Mouse (Mus musculus) limb, embryonic 12.5 days (tissue): Measurements from ENCODE around the gene Slc12a9. TPM values are rescaled to one million over a fixed set of nuclear protein-coding genes. Genes with fewer than 3 reads are reported as not detected.

Experiments
- ATAC-seq: fragments of 200-750 bp; cut with Nextera tagmentation; 2 replicates; pipeline ENCODE4 v1.8.0; 2017; ENCODE audit warnings: low read depth, moderate TSS enrichment; ENCODE audit not compliant: insufficient number of reproducible peaks, insufficient read depth, low FRiP score, low TSS enrichment
- H3K27ac ChIP-seq: fragments of 300-500 bp; sonication (generic); 2 replicates; pipeline ENCODE4 v1.5.1; 2016; ENCODE audit warnings: mild to moderate bottlenecking, moderate library complexity
- H3K27me3 ChIP-seq: fragments of 300-500 bp; sonication (generic); 2 replicates; pipeline ENCODE4 v1.6.1; 2016; ENCODE audit warnings: mild to moderate bottlenecking, moderate library complexity
- H3K36me3 ChIP-seq: fragments of 300-500 bp; sonication (generic); 2 replicates; pipeline ENCODE4 v1.6.1; 2016; ENCODE audit warnings: mild to moderate bottlenecking, moderate library complexity
- H3K4me1 ChIP-seq: fragments of 300-500 bp; sonication (generic); replicated peaks from 2 replicates; pipeline ENCODE4 v1.6.1; 2016
- H3K4me2 ChIP-seq: fragments of 300-500 bp; sonication (generic); 2 replicates; pipeline ENCODE4 v1.6.1; 2016; ENCODE audit warnings: mild to moderate bottlenecking, moderate library complexity
- H3K4me3 ChIP-seq: fragments of 300-500 bp; sonication (generic); replicated peaks from 2 replicates; pipeline ENCODE4 v1.5.1; 2016; ENCODE audit warnings: mild to moderate bottlenecking
- H3K9ac ChIP-seq: fragments of 300-500 bp; sonication (generic); replicated peaks from 2 replicates; pipeline ENCODE4 v1.6.1; 2016; ENCODE audit warnings: mild to moderate bottlenecking, moderate library complexity
- H3K9me3 ChIP-seq: fragments of 300-500 bp; sonication (generic); 2 replicates; pipeline ENCODE4 v1.6.1; 2016; ENCODE audit warnings: mild to moderate bottlenecking, moderate library complexity
- WGBS: fragments of 180-500 bp; shearing (Covaris S2); methylation state at CpG from one replicate; pipeline ENCODE4 v1.1.7; 2016; 5-methylcytosine and 5-hydroxymethylcytosine counted together
- polyA plus RNA-seq: library from polyadenylated mRNA; unstranded; fragments of >200 nt; fragmentation: Nextera tagmentation; extraction: Ambion mirVana; gene quantifications from 2 replicates; pipeline ENCODE4 v1.2.1, GENCODE M21; 2016

Gene Slc12a9
- polyA plus RNA-seq, 1 experiment from 2014 or later, result 16.3 TPM

DNA sequence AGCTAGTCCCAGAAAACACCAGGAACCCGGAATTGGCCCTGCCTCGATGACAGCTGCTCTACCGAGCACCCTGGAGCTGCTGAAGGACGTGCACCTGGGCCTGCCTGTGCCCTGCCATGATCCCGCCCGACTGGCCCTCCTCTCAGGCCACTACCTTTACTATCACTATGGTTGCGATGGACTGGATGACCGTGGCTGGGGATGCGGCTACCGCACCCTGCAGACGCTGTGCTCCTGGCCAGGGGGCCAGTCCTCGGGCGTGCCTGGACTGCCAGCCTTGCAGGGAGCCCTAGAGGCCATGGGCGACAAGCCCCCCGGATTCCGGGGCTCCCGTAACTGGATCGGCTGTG, 38.7 kb downstream of the Slc12a9 start:
- Histone ChIP-seq H3K4me2 (peak overlapping the region; percentile 100), H3K9me3 (no peaks in the 10 kb centered on the region), H3K27ac (peak overlapping the region; percentile 88), H3K4me1 (peaks cover 22% of the 10 kb centered on the region), H3K9ac (peak overlapping the region; percentile 78), H3K4me3 (peak overlapping the region; percentile 55), H3K36me3 (peaks cover 48% of the 10 kb centered on the region), H3K27me3 (peaks cover 38% of the 10 kb centered on the region)
- ATAC-seq, result peak; percentile 46; the same call in 1 of the 2 replicates
- WGBS, result 11% methylated on average over 18 of the region's 18 CpGs

DNA sequence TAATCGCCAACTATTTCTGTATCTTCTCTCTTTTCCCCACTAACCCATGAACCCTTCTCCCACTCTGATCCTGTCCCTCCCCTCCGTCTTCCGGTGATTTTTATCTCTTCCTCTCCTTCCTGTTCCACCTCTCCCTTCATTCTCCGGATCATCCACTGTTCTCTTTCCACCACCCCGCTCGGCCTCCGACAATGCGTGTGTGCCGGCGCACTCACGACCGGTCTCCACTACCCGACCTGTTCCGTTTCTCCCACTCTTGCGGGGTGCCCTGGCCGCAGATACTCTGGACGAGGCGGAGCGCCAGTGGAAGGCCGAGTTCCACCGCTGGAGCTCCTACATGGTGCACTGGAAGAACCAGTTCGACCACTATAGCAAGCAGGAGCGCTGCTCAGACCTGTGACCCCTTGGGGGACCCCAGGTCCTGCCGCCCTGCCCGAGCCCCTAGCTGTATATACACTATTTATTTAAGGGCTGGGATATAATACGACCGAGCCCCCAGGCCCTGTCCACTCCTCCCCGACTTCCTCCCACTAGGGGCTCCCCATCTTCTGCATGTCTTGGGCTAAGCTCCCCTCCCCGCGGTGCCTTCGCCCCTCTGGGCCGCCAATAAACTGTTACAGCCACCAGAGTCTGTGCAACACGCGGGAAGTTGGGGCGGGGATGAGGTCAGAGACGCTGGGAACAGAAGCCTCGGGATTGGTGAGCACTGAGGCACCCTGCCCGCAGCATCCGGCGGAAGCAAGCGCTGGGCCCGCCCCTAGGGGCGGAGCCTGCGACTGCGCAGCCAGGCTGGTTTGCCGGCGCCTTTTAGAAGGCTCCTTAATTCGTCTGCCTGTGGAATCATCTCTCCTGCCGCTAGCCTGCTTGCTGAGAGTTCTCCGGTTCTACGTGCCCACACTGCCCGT, 39.3 kb downstream of the Slc12a9 start, which contains the start of gene Ufsp1:
Gene Ufsp1 (plus strand): TSS at position 791 of the 905 bp plus-strand sequence.
- Histone ChIP-seq H3K27ac (peak within 1 kb of the TSS; percentile 88), H3K4me1 (peaks cover 24% of the 10 kb centered on the region), H3K36me3 (peaks cover 42% of the 10 kb centered on the region), H3K27me3 (peaks cover 44% of the 10 kb centered on the region), H3K9ac (peak within 1 kb of the TSS; percentile 78), H3K9me3 (no peaks in the 10 kb centered on the region), H3K4me2 (peak within 1 kb of the TSS; percentile 100), H3K4me3 (peak within 1 kb of the TSS; percentile 55)
- ATAC-seq, result peak; percentile 95
- under 1% methylated on average over 52 of the region's 52 CpGs for WGBS

DNA sequence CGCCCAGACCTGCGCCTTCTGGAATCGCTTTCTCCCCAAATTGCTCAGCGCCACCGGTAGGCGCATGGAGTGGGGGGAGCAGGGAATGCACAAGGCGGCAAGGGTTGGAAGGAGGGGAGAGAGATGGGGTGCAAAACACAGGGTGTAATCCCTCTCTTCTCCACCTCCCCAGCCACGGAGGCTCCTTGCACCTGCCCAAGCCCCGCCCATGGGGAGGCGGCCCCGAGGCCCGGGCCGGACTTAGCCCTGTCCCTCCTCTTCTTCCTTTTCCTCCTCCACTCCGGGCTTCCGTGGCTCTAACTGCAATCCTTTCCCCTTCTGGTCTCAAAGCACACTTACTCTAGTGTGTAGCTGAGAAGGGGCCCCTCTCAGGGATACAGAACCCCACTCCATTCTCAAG, 40.1 kb downstream of the Slc12a9 start:
- Histone ChIP-seq H3K4me3 (peak overlapping the region; percentile 55), H3K27me3 (peaks cover 52% of the 10 kb centered on the region), H3K9me3 (no peaks in the 10 kb centered on the region), H3K27ac (no peak overlapping the region), H3K4me1 (peaks cover 32% of the 10 kb centered on the region), H3K36me3 (peaks cover 34% of the 10 kb centered on the region), H3K4me2 (peak overlapping the region; percentile 100), H3K9ac (peak overlapping the region; percentile 74)
- ATAC-seq, result no peak
- 1% methylated on average over 15 of the region's 15 CpGs for WGBS

DNA sequence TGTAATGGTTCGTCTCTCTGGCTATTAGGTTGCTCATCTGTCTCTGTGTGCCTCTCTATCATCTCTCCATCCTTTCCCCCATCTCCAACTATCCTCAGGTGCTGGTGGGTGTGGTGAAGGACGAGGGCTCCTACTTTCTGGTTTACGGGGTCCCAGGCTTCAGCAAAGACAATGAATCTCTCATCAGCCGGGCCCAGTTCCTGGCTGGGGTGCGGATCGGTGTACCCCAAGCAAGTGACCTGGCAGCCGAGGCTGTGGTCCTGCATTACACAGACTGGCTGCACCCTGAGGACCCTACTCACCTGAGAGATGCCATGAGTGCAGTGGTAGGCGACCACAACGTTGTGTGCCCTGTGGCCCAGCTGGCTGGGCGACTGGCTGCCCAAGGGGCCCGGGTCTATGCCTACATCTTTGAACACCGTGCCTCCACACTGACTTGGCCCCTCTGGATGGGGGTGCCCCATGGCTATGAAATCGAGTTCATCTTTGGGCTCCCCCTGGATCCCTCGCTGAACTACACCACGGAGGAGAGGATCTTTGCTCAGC, 41.9 kb downstream of the Slc12a9 start:
- no peak overlapping the region for H3K4me2 ChIP-seq
- peaks cover 16% of the 10 kb centered on the region for H3K36me3 ChIP-seq
- H3K9me3 ChIP-seq, result no peaks in the 10 kb centered on the region
- WGBS, result 74% methylated on average over 15 of the region's 15 CpGs
- no peak overlapping the region for H3K9ac ChIP-seq
- ATAC-seq, result no peak
- no peak overlapping the region for H3K27ac ChIP-seq
- H3K27me3 ChIP-seq, result peaks cover 70% of the 10 kb centered on the region
- H3K4me3 ChIP-seq, result no peak overlapping the region
- H3K4me1 ChIP-seq, result peaks cover 46% of the 10 kb centered on the region

DNA sequence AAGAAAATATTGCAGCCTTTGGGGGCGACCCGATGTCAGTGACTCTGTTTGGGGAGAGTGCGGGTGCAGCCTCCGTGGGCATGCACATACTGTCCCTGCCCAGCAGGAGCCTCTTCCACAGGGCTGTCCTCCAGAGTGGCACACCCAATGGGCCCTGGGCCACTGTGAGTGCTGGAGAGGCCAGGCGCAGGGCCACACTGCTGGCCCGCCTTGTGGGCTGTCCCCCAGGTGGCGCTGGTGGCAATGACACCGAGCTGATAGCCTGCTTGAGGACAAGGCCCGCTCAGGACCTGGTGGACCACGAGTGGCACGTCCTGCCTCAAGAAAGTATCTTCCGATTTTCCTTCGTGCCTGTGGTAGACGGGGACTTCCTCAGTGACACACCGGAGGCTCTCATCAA, 42.7 kb downstream of the Slc12a9 start:
- no peak overlapping the region for H3K27ac ChIP-seq
- H3K27me3 ChIP-seq, result peaks cover 78% of the 10 kb centered on the region
- H3K36me3 ChIP-seq, result peaks cover 8% of the 10 kb centered on the region
- peak overlapping the region; percentile 9 for H3K4me2 ChIP-seq
- no peaks in the 10 kb centered on the region for H3K9me3 ChIP-seq
- WGBS, result 22% methylated on average over 15 of the region's 15 CpGs
- 0 out of 2 replicates have a peak overlapping the region, but pooled peaks have one; percentile 2 for H3K4me3 ChIP-seq
- no peak overlapping the region for H3K9ac ChIP-seq
- ATAC-seq, result no peak
- H3K4me1 ChIP-seq, result peaks cover 44% of the 10 kb centered on the region

DNA sequence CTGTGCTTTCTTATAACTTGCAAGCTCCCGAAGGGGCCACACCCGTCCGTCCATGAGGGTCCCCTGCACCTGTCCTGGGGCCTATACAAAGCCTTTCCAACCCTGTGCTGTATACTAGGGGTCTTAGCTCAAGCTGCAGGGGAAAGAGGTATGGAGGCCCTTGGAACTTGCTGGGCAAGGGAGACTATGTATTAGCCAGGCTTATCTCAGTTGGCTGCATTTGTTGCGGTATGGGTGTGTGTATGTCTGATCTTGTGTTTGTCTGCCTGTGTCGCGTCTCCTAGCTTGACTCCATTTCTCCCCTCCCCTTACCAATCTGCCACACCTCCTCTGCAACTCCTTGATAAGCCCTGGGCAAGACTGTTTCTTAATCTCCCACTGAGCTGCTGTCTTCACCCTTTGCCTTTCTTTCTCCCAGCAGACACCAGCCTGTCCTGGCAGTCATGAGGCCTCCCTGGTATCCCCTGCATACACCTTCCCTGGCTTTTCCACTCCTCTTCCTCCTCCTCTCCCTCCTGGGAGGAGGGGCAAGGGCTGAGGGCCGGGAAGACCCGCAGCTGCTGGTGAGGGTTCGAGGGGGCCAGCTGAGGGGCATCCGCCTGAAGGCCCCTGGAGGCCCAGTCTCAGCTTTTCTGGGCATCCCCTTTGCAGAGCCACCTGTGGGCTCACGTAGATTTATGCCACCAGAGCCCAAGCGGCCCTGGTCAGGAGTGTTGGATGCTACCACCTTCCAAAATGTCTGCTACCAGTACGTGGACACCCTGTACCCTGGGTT, 43.6 kb downstream of the Slc12a9 start:
- 55% methylated on average over 13 of the region's 13 CpGs for WGBS
- Histone ChIP-seq H3K27ac (no peak overlapping the region), H3K4me1 (peaks cover 36% of the 10 kb centered on the region), H3K27me3 (peaks cover 78% of the 10 kb centered on the region), H3K9me3 (no peaks in the 10 kb centered on the region), H3K4me2 (peak overlapping the region; percentile 80; the same call in 1 of the 2 replicates), H3K36me3 (no peaks in the 10 kb centered on the region), H3K9ac (no peak overlapping the region), H3K4me3 (no peak overlapping the region; the same call in 1 of the 2 replicates)
- no peak for ATAC-seq

DNA sequence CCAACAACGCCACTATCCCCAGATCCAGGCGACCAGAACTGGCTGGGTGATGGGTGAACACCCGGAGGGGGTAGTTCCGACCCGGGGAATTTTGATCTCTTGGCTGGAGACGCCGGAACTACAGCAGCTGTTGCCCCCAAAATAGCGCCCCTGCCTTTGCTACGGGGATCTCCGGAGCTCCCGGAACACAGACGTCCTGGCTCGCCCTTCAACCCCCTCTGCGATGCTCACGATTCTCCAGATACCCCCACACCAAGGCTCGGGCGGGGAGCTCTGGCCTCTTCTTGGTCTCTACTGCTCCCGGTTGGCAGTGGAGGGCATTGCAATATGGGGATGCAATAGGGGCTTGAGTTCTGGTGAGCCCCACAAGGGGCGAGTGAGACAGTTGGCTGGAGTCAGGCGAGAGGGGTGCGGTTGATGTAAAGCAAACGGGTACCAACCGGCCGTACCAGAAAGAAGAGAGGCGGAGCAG, 44.4 kb downstream of the Slc12a9 start:
- Histone ChIP-seq H3K9ac (peak overlapping the region; percentile 59; the same call in 1 of the 2 replicates), H3K27me3 (peaks cover 78% of the 10 kb centered on the region), H3K36me3 (no peaks in the 10 kb centered on the region), H3K9me3 (no peaks in the 10 kb centered on the region), H3K4me1 (peaks cover 34% of the 10 kb centered on the region), H3K4me2 (peak overlapping the region; percentile 80), H3K4me3 (peak overlapping the region; percentile 43), H3K27ac (no peak overlapping the region)
- WGBS, result 2% methylated on average over 25 of the region's 25 CpGs
- no peak for ATAC-seq

DNA sequence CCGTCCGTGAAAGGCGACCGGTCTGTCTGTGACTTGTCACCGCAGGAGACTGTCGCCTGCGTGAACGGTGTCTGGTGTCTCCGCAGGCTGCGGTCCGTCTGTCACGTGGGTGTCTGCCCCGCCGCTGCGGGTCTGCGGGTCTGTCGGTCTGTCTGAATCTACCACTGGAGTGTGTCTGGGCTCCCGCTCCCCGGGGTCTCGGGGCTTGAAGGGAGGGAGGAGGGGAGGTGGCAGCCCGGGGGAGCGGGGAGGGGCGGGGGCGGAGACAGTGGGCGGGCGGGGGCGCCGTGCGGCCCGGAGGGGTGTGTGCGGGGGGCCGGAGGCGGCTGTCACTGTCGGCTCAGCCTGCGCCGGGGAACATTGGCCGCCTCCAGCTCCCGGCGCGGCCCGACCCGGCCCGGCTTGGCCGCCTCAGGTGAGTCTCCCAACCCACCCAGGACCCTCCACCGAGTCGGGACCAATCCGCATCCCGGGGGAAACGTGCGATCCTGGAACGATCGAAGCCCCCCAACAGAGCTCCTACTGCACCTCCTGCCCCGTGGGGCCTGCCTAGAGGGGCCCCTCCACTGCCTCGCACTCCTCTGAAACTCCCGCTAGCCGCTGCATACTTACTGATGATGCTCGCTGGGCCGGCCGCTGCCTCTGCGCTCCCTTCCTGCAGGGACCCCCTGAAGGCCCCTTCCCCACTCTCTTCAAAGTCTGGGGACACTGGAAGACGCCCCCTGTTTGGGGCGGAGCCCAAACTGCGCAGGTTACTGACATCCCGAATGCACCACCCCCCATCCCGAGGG, 45.2 kb downstream of the Slc12a9 start:
- peak overlapping the region; percentile 59 for H3K9ac ChIP-seq
- H3K4me3 ChIP-seq, result peak overlapping the region; percentile 43
- H3K36me3 ChIP-seq, result no peaks in the 10 kb centered on the region
- H3K9me3 ChIP-seq, result 0 out of 2 replicates have a peak, but pooled peaks cover under 1% of the 10 kb centered on the region
- under 1% methylated on average over 56 of the region's 65 CpGs for WGBS
- peaks cover 74% of the 10 kb centered on the region for H3K27me3 ChIP-seq
- no peak overlapping the region for H3K27ac ChIP-seq
- ATAC-seq, result no peak
- H3K4me2 ChIP-seq, result peak overlapping the region; percentile 80
- peaks cover 28% of the 10 kb centered on the region for H3K4me1 ChIP-seq

DNA sequence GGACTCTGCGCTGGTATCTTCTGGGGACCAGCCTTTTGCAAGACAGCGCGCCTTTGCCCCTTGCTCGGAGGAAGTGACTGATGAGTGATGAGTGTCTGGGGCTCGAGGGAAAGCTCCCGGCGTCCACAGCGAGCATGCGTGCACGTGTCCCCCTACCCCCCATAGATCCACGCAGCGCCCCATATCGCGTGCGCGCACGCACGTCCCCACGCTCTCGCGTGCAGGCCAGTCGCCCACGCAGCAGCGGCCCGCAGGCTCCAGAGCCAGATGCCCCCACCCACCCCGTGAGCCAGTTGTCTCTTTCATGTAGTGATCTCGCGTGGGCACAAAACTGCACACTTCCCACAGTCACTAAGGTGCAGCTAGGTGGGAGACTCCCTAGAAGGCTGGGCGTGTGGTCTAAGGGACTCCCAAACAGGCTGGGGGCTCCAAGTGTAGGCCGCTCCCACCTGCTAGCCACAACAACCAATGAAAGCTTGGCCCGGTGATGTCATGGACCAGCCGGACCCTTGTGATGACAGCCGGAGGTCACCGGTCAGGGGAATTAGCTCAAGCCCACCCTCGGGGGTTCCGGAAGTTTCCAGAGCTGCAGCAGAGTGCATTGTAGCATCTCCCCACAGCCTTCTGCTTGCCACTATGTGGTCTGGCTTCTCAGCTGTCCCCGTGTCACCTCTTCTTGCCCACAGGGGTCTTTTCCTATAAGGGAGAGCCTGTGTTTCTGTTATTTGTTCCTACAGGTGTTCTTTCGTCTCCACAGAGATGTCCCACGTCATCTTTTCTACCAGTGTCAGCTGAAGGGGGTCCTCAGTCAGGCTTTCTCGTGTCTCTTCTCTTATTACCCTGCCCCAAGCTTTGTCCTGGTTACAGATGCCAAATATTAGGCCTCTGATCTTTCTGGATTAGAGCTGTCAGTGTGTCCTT, 46.1 kb downstream of the Slc12a9 start, which contains the start of gene Ache:
Gene Ache (plus strand): TSS at position 488 of the 921 bp plus-strand sequence.
- Histone ChIP-seq H3K9me3 (0 out of 2 replicates have a peak, but pooled peaks cover 6% of the 10 kb centered on the region), H3K27ac (no peak within 1 kb of the TSS), H3K36me3 (no peaks in the 10 kb centered on the region), H3K27me3 (peaks cover 66% of the 10 kb centered on the region), H3K4me1 (peaks cover 24% of the 10 kb centered on the region), H3K9ac (peak within 1 kb of the TSS; percentile 59), H3K4me3 (peak within 1 kb of the TSS; percentile 43), H3K4me2 (peak within 1 kb of the TSS; percentile 80)
- WGBS, result 1% methylated on average over 40 of the region's 40 CpGs
- ATAC-seq, result 0 out of 2 replicates have a peak, but pooled peaks have one; percentile 9
